Mouse (Mus musculus) bone marrow, adult 2 months (tissue): ENCODE results near the gene Slc35b3.

ENCODE experiments used
- CTCF ChIP-seq: fragments of 200-500 bp; IDR thresholded peaks from 2 replicates; pipeline ENCODE4 v1.5.1; 2011; ENCODE audit warnings: low read length, control low read depth; ENCODE audit not compliant: control insufficient read depth, insufficient read depth
- POLR2A ChIP-seq: fragments of 200-500 bp; IDR thresholded peaks from 2 replicates; pipeline ENCODE4 v1.6.1; 2011; ENCODE audit warnings: low read depth, mild to moderate bottlenecking, control low read depth, low read length, borderline replicate concordance; ENCODE audit not compliant: control insufficient read depth

GRCm38 (mm10) chr13:38918188-38918885 lies 42.3 kb downstream of the Slc35b3 start:
- TF ChIP-seq CTCF (no peak), POLR2A (no peak)
